18 mouse cellular contexts compared by ENCODE assay signal in genomic region chr8:92870281-92870680, GRCm38 (mm10). TPM values are rescaled to one million over a fixed set of nuclear protein-coding genes. Genes with fewer than 3 reads are reported as not detected.
A peak's percentile ranks its signal among the peaks of the same experiment; 100 is the strongest.
DNase-seq lines count a peak whose midpoint lies in the region; ATAC-seq and TF ChIP-seq lines count a peak whose summit lies in the region.
"Had no signal": no experiment of that assay in that cellular context is flagged by ENCODE, and none has a peak within 500 bp of the region (broad histone marks: within the 10 kb centered on the region; RNA-seq: fewer than 3 reads in every experiment).

No protein-coding gene starts in this region.

- H3K4me2 ChIP-seq in forebrain, embryonic 14.5 days (ENCODE audit: low read length), result no peak overlapping the region
- H3K4me2 ChIP-seq in forebrain, postnatal 0 days (ENCODE audit: low read depth), result no peak overlapping the region
- no peak overlapping the region for H3K4me2 ChIP-seq in hindbrain, embryonic 13.5 days
- no peak overlapping the region for H3K4me2 ChIP-seq in hindbrain, embryonic 11.5 days (replicated peaks; ENCODE audit: low read depth, low read length)
- H3K4me2 ChIP-seq in neural tube, embryonic 11.5 days (ENCODE audit: low read depth), result no peak overlapping the region
- H3K4me2 ChIP-seq: embryonic facial prominence, embryonic 13.5 days; midbrain, embryonic 12.5 days had no signal

- no peaks in the 10 kb centered on the region for H3K36me3 ChIP-seq in forebrain, embryonic 14.5 days (ENCODE audit: control insufficient read depth, insufficient read depth, low read length)
- H3K36me3 ChIP-seq in forebrain, postnatal 0 days (ENCODE audit: insufficient read depth), result no peaks in the 10 kb centered on the region
- H3K36me3 ChIP-seq in hindbrain, embryonic 13.5 days, result no peaks in the 10 kb centered on the region
- H3K36me3 ChIP-seq in hindbrain, embryonic 11.5 days (ENCODE audit: control insufficient read depth, insufficient read depth, low read length), result no peaks in the 10 kb centered on the region
- no peaks in the 10 kb centered on the region for H3K36me3 ChIP-seq in neural tube, embryonic 11.5 days (ENCODE audit: control insufficient read depth, insufficient read depth, low read length)
- H3K36me3 ChIP-seq: embryonic facial prominence, embryonic 13.5 days; forebrain, embryonic 10.5 days; midbrain, embryonic 12.5 days had no signal

- WGBS in forebrain, embryonic 14.5 days, result 27% methylated on average over 7 of the region's 7 CpGs
- 24% methylated on average over 7 of the region's 7 CpGs for WGBS in forebrain, postnatal 0 days
- WGBS in hindbrain, embryonic 13.5 days, result 22% methylated on average over 7 of the region's 7 CpGs
- WGBS in hindbrain, embryonic 11.5 days, result 45% methylated on average over 7 of the region's 7 CpGs
- WGBS in neural tube, embryonic 11.5 days, result 20% methylated on average over 7 of the region's 7 CpGs

- H3K27me3 ChIP-seq in forebrain, embryonic 14.5 days (replicated peaks; ENCODE audit: control insufficient read depth, insufficient read depth, low read length), result no peaks in the 10 kb centered on the region
- no peaks in the 10 kb centered on the region for H3K27me3 ChIP-seq in forebrain, postnatal 0 days (ENCODE audit: insufficient read depth, low read length)
- no peaks in the 10 kb centered on the region for H3K27me3 ChIP-seq in hindbrain, embryonic 13.5 days
- H3K27me3 ChIP-seq in hindbrain, embryonic 11.5 days (ENCODE audit: control insufficient read depth, insufficient read depth, low read length), result no peaks in the 10 kb centered on the region
- H3K27me3 ChIP-seq in neural tube, embryonic 11.5 days (ENCODE audit: control insufficient read depth, insufficient read depth, low read length), result no peaks in the 10 kb centered on the region
- H3K27me3 ChIP-seq: embryonic facial prominence, embryonic 13.5 days; midbrain, embryonic 12.5 days had no signal

- no peak overlapping the region for H3K27ac ChIP-seq in forebrain, embryonic 14.5 days (ENCODE audit: low read depth, low read length)
- H3K27ac ChIP-seq in forebrain, postnatal 0 days (ENCODE audit: low read depth, low read length), result no peak overlapping the region
- H3K27ac ChIP-seq in hindbrain, embryonic 13.5 days, result 0 out of 2 replicates have a peak overlapping the region, but pooled peaks have one; percentile 48
- H3K27ac ChIP-seq in hindbrain, embryonic 11.5 days (ENCODE audit: low read depth, low read length), result no peak overlapping the region
- 0 out of 2 replicates have a peak overlapping the region, but pooled peaks have one; percentile 1 for H3K27ac ChIP-seq in neural tube, embryonic 11.5 days (ENCODE audit: low read depth, low read length)
- H3K27ac ChIP-seq: embryonic facial prominence, embryonic 13.5 days; forebrain, embryonic 10.5 days; midbrain, embryonic 12.5 days had no signal

- TF ChIP-seq CTCF in forebrain, postnatal 0 days (IDR thresholded peaks at IDR 0.05; ENCODE audit: low read depth), result no peak

- no peaks in the 10 kb centered on the region for H3K4me1 ChIP-seq in forebrain, embryonic 14.5 days (ENCODE audit: control insufficient read depth, insufficient read depth, low read length)
- no peaks in the 10 kb centered on the region for H3K4me1 ChIP-seq in forebrain, postnatal 0 days (ENCODE audit: insufficient read depth)
- peaks cover 30% of the 10 kb centered on the region for H3K4me1 ChIP-seq in hindbrain, embryonic 13.5 days (replicated peaks)
- no peaks in the 10 kb centered on the region for H3K4me1 ChIP-seq in hindbrain, embryonic 11.5 days (replicated peaks; ENCODE audit: control insufficient read depth, insufficient read depth, low read length)
- H3K4me1 ChIP-seq in neural tube, embryonic 11.5 days (ENCODE audit: control insufficient read depth, insufficient read depth, low read length), result no peaks in the 10 kb centered on the region; the same call in 1 of the 2 replicates
- H3K4me1 ChIP-seq: embryonic facial prominence, embryonic 13.5 days; midbrain, embryonic 12.5 days had no signal

- no peak overlapping the region for H3K4me3 ChIP-seq in forebrain, embryonic 14.5 days (ENCODE audit: low read depth, low read length)
- no peak overlapping the region for H3K4me3 ChIP-seq in forebrain, postnatal 0 days (ENCODE audit: low read depth, low read length)
- no peak overlapping the region for H3K4me3 ChIP-seq in hindbrain, embryonic 13.5 days
- H3K4me3 ChIP-seq in hindbrain, embryonic 11.5 days (ENCODE audit: low read depth, low read length), result no peak overlapping the region
- no peak overlapping the region for H3K4me3 ChIP-seq in neural tube, embryonic 11.5 days (ENCODE audit: low read depth, low read length)
- H3K4me3 ChIP-seq: embryonic facial prominence, embryonic 13.5 days; forebrain, embryonic 10.5 days; midbrain, embryonic 12.5 days had no signal

- no peaks in the 10 kb centered on the region for H3K9me3 ChIP-seq in forebrain, embryonic 14.5 days (replicated peaks; ENCODE audit: control insufficient read depth, low read length)
- H3K9me3 ChIP-seq in forebrain, postnatal 0 days (ENCODE audit: low read length), result no peaks in the 10 kb centered on the region
- H3K9me3 ChIP-seq in hindbrain, embryonic 13.5 days, result no peaks in the 10 kb centered on the region
- H3K9me3 ChIP-seq in hindbrain, embryonic 11.5 days (ENCODE audit: control insufficient read depth, low read length), result no peaks in the 10 kb centered on the region
- H3K9me3 ChIP-seq in neural tube, embryonic 11.5 days (ENCODE audit: control insufficient read depth, low read length), result no peaks in the 10 kb centered on the region
- H3K9me3 ChIP-seq: embryonic facial prominence, embryonic 13.5 days; forebrain, embryonic 10.5 days; midbrain, embryonic 12.5 days had no signal

- DNase-seq in forebrain, embryonic 14.5 days (ENCODE audit: low spot score), result peak; percentile 22
- no peak for DNase-seq in forebrain, postnatal 0 days
- DNase-seq in hindbrain, embryonic 11.5 days (ENCODE audit: low spot score), result no peak
- DNase-seq in neural tube, embryonic 11.5 days (ENCODE audit: low spot score), result no peak
- DNase-seq in neural tube, embryonic 10.5 days (ENCODE audit: extremely low spot score, low spot score), result no peak
- peak; percentile 60 for DNase-seq in skeletal muscle tissue, adult 2 months (ENCODE audit: low read depth, low spot score)
- no peak for DNase-seq in lung, adult 18-20 months
- DNase-seq: adrenal gland, postnatal 25 days; cerebellum, postnatal 14 days; left cerebral cortex, postnatal 4 days; right cerebral cortex, postnatal 4 days had no signal

- no peak for ATAC-seq in forebrain, embryonic 14.5 days
- no peak for ATAC-seq in forebrain, postnatal 0 days
- no peak for ATAC-seq in hindbrain, embryonic 13.5 days (ENCODE audit: low FRiP score)
- ATAC-seq in hindbrain, embryonic 11.5 days (ENCODE audit: low FRiP score), result no peak
- ATAC-seq in neural tube, embryonic 11.5 days (ENCODE audit: insufficient read depth, low FRiP score, low TSS enrichment), result 0 out of 2 replicates have a peak, but pooled peaks have one; percentile 20
- ATAC-seq: activated CD4-positive, CD25-positive, alpha-beta regulatory T cell, adult 4 months; inflammation-experienced regulatory T-cells, adult 6 months had no signal

- H3K9ac ChIP-seq in forebrain, embryonic 14.5 days (ENCODE audit: low read length), result no peak overlapping the region
- H3K9ac ChIP-seq in forebrain, postnatal 0 days, result no peak overlapping the region
- no peak overlapping the region for H3K9ac ChIP-seq in hindbrain, embryonic 13.5 days
- H3K9ac ChIP-seq in hindbrain, embryonic 11.5 days (ENCODE audit: low read depth, low read length), result no peak overlapping the region
- H3K9ac ChIP-seq in neural tube, embryonic 11.5 days (ENCODE audit: low read length), result no peak overlapping the region
- H3K9ac ChIP-seq: embryonic facial prominence, embryonic 13.5 days; midbrain, embryonic 12.5 days had no signal

RNA-seq across cellular contexts. Expression of gene Lpcat2, which starts 15.1 kb away (rescaled TPM):
- 5.1 and 7.4 TPM in 2 replicates for polyA plus RNA-seq in forebrain, embryonic 14.5 days (2014; fragmentation: Nextera tagmentation; extraction: Ambion mirVana)
- total RNA-seq in forebrain, postnatal 0 days (2014; rRNA removed), result 7.2 and 10.3 TPM in 2 replicates
- polyA plus RNA-seq in forebrain, postnatal 0 days (2015; fragmentation: Nextera tagmentation; extraction: Ambion mirVana), result 7.3 and 9.8 TPM in 2 replicates
- 7.5 and 11.3 TPM in 2 replicates for polyA plus RNA-seq in hindbrain, embryonic 13.5 days (2015; fragmentation: Nextera tagmentation; extraction: Ambion mirVana)
- polyA plus RNA-seq in hindbrain, embryonic 11.5 days (2014; fragmentation: Nextera tagmentation; extraction: Ambion mirVana), result 3.8 and 5.8 TPM in 2 replicates
- 4.4 and 5.7 TPM in 2 replicates for polyA plus RNA-seq in neural tube, embryonic 11.5 days (2014; fragmentation: Nextera tagmentation; extraction: Ambion mirVana)

RNA-seq across cellular contexts. Expression of gene Capns2, which starts 30.9 kb away (rescaled TPM):
- not detected in 2 replicates for polyA plus RNA-seq in forebrain, embryonic 14.5 days (2014; fragmentation: Nextera tagmentation; extraction: Ambion mirVana)
- total RNA-seq in forebrain, postnatal 0 days (2014; rRNA removed), result 1.2 and 1.8 TPM in 2 replicates
- not detected in 2 replicates for polyA plus RNA-seq in forebrain, postnatal 0 days (2015; fragmentation: Nextera tagmentation; extraction: Ambion mirVana)
- 0.26 and 0.27 TPM in 2 replicates for polyA plus RNA-seq in hindbrain, embryonic 13.5 days (2015; fragmentation: Nextera tagmentation; extraction: Ambion mirVana)
- 0.25 TPM in 1 of 2 replicates, not detected in the other for polyA plus RNA-seq in hindbrain, embryonic 11.5 days (2014; fragmentation: Nextera tagmentation; extraction: Ambion mirVana)
- polyA plus RNA-seq in neural tube, embryonic 11.5 days (2014; fragmentation: Nextera tagmentation; extraction: Ambion mirVana), result 0.31 TPM in 1 of 2 replicates, not detected in the other
- total RNA-seq: adrenal gland, postnatal 25 days had no signal
- polyA plus RNA-seq: activated CD4-positive, CD25-positive, alpha-beta regulatory T cell, adult 4 months; inflammation-experienced regulatory T-cells, adult 6 months; liver, embryonic 16.5 days had no signal

RNA-seq across cellular contexts. Expression of gene Mmp2, which starts 43.2 kb away (rescaled TPM):
- 14.5 and 15.8 TPM in 2 replicates for polyA plus RNA-seq in forebrain, embryonic 14.5 days (2014; fragmentation: Nextera tagmentation; extraction: Ambion mirVana)
- 11.3 and 19.5 TPM in 2 replicates for total RNA-seq in forebrain, postnatal 0 days (2014; rRNA removed)
- polyA plus RNA-seq in forebrain, postnatal 0 days (2015; fragmentation: Nextera tagmentation; extraction: Ambion mirVana), result 12.0 and 14.2 TPM in 2 replicates
- polyA plus RNA-seq in hindbrain, embryonic 13.5 days (2015; fragmentation: Nextera tagmentation; extraction: Ambion mirVana), result 30.9 and 34.4 TPM in 2 replicates
- polyA plus RNA-seq in hindbrain, embryonic 11.5 days (2014; fragmentation: Nextera tagmentation; extraction: Ambion mirVana), result 73.7 and 80.9 TPM in 2 replicates
- 79.8 and 90.7 TPM in 2 replicates for polyA plus RNA-seq in neural tube, embryonic 11.5 days (2014; fragmentation: Nextera tagmentation; extraction: Ambion mirVana)
- polyA plus RNA-seq: inflammation-experienced regulatory T-cells, adult 6 months had no signal

Comparison
In these comparisons a context has a peak if more than half of its experiments do, and no peak if none do; other contexts are left out.
1. DNase-seq: peak in forebrain, embryonic 14.5 days (single experiment) and skeletal muscle tissue, adult 2 months (single experiment); none in forebrain, postnatal 0 days (single experiment), hindbrain, embryonic 11.5 days (single experiment), neural tube, embryonic 11.5 days (single experiment), neural tube, embryonic 10.5 days (single experiment) and lung, adult 18-20 months (0 of 2).
2. H3K27ac ChIP-seq: peak in hindbrain, embryonic 13.5 days (single experiment) and neural tube, embryonic 11.5 days (single experiment); none in forebrain, embryonic 14.5 days (single experiment), forebrain, postnatal 0 days (single experiment) and hindbrain, embryonic 11.5 days (single experiment).